Mouse (Mus musculus): Measurements from ENCODE around the gene Atf7. TPM values are rescaled to one million over a fixed set of nuclear protein-coding genes. Genes with fewer than 3 reads are reported as not detected.

Gene Atf7
- total RNA-seq, 1 experiment: 12.4 TPM

DNA sequence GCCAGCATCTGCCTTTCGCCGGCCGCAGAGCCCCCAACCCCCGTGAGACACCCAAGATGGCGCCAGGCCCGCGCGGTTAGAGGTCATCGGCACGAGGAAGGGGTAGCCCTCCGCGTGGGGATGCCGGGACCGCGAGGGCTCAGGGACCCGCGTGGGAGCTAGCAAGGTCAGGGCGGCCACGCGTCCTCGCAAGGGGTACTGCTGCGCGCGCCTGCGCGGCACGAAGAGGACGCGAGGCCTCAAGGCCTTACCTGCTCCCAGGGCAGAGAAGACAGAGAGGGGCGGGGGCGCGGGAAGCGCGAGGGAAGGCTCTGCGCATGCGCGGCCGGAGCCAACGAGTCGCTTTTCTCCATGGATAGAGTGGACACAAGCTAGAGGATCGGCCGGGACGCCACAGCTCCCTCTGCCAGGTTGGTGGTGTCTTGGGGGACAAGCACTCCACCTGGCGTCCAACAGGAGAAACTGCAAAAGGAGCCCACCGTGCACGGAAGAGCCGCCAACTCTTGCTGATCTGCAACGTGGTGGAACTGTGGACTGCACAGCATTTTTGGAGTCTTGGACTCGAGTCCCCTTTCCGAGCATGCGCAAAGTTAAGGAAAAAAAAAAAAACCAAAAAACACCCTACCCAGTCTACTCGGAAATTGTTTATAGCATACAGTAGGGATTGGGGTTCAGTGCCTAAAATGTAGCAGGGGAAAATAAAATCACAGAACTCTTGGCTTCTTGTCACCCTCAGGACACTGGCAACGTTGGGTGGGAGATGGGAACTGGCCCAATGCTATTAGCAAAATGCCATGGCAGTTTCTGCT is 45.7 kb upstream of the Atf7 start:
- peaks cover 7% of the 10 kb centered on the region in 2 experiments for H3K4me1 ChIP-seq (ENCODE audit: control insufficient read depth in 2 of 2, insufficient read depth in 2 of 2, low read length in 2 of 2, poor library complexity in 1 of 2)

GRCm38 (mm10) chr15:102670281-102670680 is 45.0 kb upstream of the Atf7 start:
- Histone ChIP-seq H3K4me1 (ENCODE audit: control insufficient read depth in 2 of 2, insufficient read depth in 2 of 2, low read length in 2 of 2, poor library complexity in 1 of 2) (peaks cover 7% of the 10 kb centered on the region in 2 experiments), H3K36me3 (ENCODE audit: control insufficient read depth, insufficient read depth, low read length, poor library complexity, severe bottlenecking) (peaks cover 31% of the 10 kb centered on the region), H3K9me3 (ENCODE audit: control insufficient read depth, insufficient read depth, low read depth, low read length) (no peaks in the 10 kb centered on the region), H3K9ac (ENCODE audit: insufficient read depth, low read depth, low read length, poor library complexity, severe bottlenecking) (peak overlapping the region; percentile 98), H3K4me3 (ENCODE audit: insufficient read depth in 1 of 2, low read depth in 1 of 2, low read length in 2 of 2, poor library complexity in 1 of 2, severe bottlenecking in 1 of 2) (peak overlapping the region; percentile 79 to 82), H3K27ac (ENCODE audit: insufficient read depth, low read depth, low read length, poor library complexity, severe bottlenecking) (peak overlapping the region; percentile 90)
- DNase-seq (ENCODE audit: low read depth, low spot score): no peak
- in situ Hi-C loops (cut with MboI; ENCODE audit: low sequenced_read_pairs in 2 of 2, unreplicated experiment in 2 of 2): no loop called here
- TF ChIP-seq ZC3H11A (IDR thresholded peaks at IDR 0.05; ENCODE audit: borderline replicate concordance, low read depth, low read length) (no peak), MAFK (IDR thresholded peaks at IDR 0.05; ENCODE audit: insufficient read depth, low read depth, low read length) (no peak), HCFC1 (IDR thresholded peaks at IDR 0.05; ENCODE audit: borderline replicate concordance, insufficient read depth, low read length) (no peak), CHD2 (IDR thresholded peaks at IDR 0.05; ENCODE audit: low read depth, low read length) (no peak), ZNF384 (IDR thresholded peaks at IDR 0.05; ENCODE audit: low read depth, low read length) (no peak)

More for the DNA sequence above, 45.7 kb upstream of the Atf7 start:
- peak; percentile 83 for TF ChIP-seq HCFC1 (IDR thresholded peaks at IDR 0.05; ENCODE audit: borderline replicate concordance, insufficient read depth, low read length)
- TF ChIP-seq MAFK (IDR thresholded peaks at IDR 0.05; ENCODE audit: insufficient read depth, low read depth, low read length): peak; percentile 53; the same call in 1 of the 2 replicates
- TF ChIP-seq ZNF384 (IDR thresholded peaks at IDR 0.05; ENCODE audit: low read depth, low read length): peak; percentile 92
- TF ChIP-seq CHD2 (IDR thresholded peaks at IDR 0.05; ENCODE audit: low read depth, low read length): no peak
- no peak for TF ChIP-seq ZC3H11A (IDR thresholded peaks at IDR 0.05; ENCODE audit: borderline replicate concordance, low read depth, low read length)
- H3K4me3 ChIP-seq (ENCODE audit: insufficient read depth in 1 of 2, low read depth in 1 of 2, low read length in 2 of 2, poor library complexity in 1 of 2, severe bottlenecking in 1 of 2): peak overlapping the region; percentile 79 to 82
- H3K27ac ChIP-seq (ENCODE audit: insufficient read depth, low read depth, low read length, poor library complexity, severe bottlenecking): peak overlapping the region; percentile 90
- H3K36me3 ChIP-seq (ENCODE audit: control insufficient read depth, insufficient read depth, low read length, poor library complexity, severe bottlenecking): peaks cover 25% of the 10 kb centered on the region
- in situ Hi-C loops (cut with MboI; ENCODE audit: low sequenced_read_pairs in 2 of 2, unreplicated experiment in 2 of 2): no loop called here
- peak overlapping the region; percentile 98 for H3K9ac ChIP-seq (ENCODE audit: insufficient read depth, low read depth, low read length, poor library complexity, severe bottlenecking)
- H3K9me3 ChIP-seq (ENCODE audit: control insufficient read depth, insufficient read depth, low read depth, low read length): no peaks in the 10 kb centered on the region
- peak; percentile 97 for DNase-seq (ENCODE audit: low read depth, low spot score)

DNA sequence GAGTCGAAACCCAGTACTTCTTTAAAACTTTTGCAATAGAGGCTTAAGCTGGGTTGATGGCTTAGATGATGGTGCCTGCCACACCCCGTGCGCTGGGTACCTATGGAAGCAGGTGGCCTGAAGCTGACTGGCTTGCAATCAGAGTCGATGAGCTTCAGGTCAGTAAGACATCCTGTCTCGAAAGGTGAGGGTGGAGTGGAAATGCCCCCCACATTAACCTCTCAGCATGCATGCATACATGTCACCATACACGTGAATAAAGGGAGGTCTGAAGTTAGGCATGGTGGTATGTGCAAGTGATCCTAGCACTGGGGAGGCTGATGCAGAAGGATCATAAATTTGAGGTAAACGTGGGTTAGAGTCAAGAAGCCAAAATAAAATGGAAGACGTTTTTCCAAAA is 44.3 kb upstream of the Atf7 start:
- in situ Hi-C loops (cut with MboI; ENCODE audit: low sequenced_read_pairs in 2 of 2, unreplicated experiment in 2 of 2): no loop called here
- no peak for DNase-seq (ENCODE audit: low read depth, low spot score)
- peaks cover 7% of the 10 kb centered on the region in 2 experiments for H3K4me1 ChIP-seq (ENCODE audit: control insufficient read depth in 2 of 2, insufficient read depth in 2 of 2, low read length in 2 of 2, poor library complexity in 1 of 2)
- no peaks in the 10 kb centered on the region for H3K9me3 ChIP-seq (ENCODE audit: control insufficient read depth, insufficient read depth, low read depth, low read length)
- peak overlapping the region; percentile 50 to 79 for H3K4me3 ChIP-seq (ENCODE audit: insufficient read depth in 1 of 2, low read depth in 1 of 2, low read length in 2 of 2, poor library complexity in 1 of 2, severe bottlenecking in 1 of 2)
- TF ChIP-seq CHD2 (IDR thresholded peaks at IDR 0.05; ENCODE audit: low read depth, low read length) (no peak), HCFC1 (IDR thresholded peaks at IDR 0.05; ENCODE audit: borderline replicate concordance, insufficient read depth, low read length) (no peak), MAFK (IDR thresholded peaks at IDR 0.05; ENCODE audit: insufficient read depth, low read depth, low read length) (no peak), ZNF384 (IDR thresholded peaks at IDR 0.05; ENCODE audit: low read depth, low read length) (no peak), ZC3H11A (IDR thresholded peaks at IDR 0.05; ENCODE audit: borderline replicate concordance, low read depth, low read length) (no peak)
- no peak overlapping the region; the same call in 1 of the 2 replicates for H3K27ac ChIP-seq (ENCODE audit: insufficient read depth, low read depth, low read length, poor library complexity, severe bottlenecking)
- peaks cover 38% of the 10 kb centered on the region for H3K36me3 ChIP-seq (ENCODE audit: control insufficient read depth, insufficient read depth, low read length, poor library complexity, severe bottlenecking)
- H3K9ac ChIP-seq (ENCODE audit: insufficient read depth, low read depth, low read length, poor library complexity, severe bottlenecking): peak overlapping the region; percentile 79

DNA sequence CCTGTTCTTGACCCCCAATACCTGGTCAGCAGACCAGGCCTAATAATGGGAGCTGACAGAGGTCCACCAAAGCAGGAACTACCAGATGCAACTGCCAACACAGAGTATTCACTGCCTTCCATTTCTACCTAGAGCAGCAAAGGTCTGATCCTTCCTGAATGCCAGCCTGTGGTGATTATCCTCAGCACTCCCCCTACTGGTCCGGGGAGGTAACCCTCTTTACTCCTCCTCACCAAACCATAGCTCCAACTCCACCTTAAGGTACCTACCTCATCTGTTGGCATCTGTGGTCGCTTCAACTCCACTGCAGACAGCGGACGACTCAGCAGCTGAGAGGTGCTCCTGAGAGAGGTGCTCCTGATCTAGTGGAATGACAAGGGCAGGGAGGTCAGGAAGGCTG is 40.2 kb upstream of the Atf7 start:
- Histone ChIP-seq H3K4me1 (ENCODE audit: control insufficient read depth in 2 of 2, insufficient read depth in 2 of 2, low read length in 2 of 2, poor library complexity in 1 of 2) (peaks cover 0 to 7% of the 10 kb centered on the region in 2 experiments; a peak in 2 of 4 replicates), H3K9ac (ENCODE audit: insufficient read depth, low read depth, low read length, poor library complexity, severe bottlenecking) (no peak overlapping the region), H3K9me3 (ENCODE audit: control insufficient read depth, insufficient read depth, low read depth, low read length) (no peaks in the 10 kb centered on the region), H3K4me3 (ENCODE audit: insufficient read depth in 1 of 2, low read depth in 1 of 2, low read length in 2 of 2, poor library complexity in 1 of 2, severe bottlenecking in 1 of 2) (no peak overlapping the region), H3K36me3 (ENCODE audit: control insufficient read depth, insufficient read depth, low read length, poor library complexity, severe bottlenecking) (peaks cover 56% of the 10 kb centered on the region), H3K27ac (ENCODE audit: insufficient read depth, low read depth, low read length, poor library complexity, severe bottlenecking) (no peak overlapping the region)
- in situ Hi-C loops (cut with MboI; ENCODE audit: low sequenced_read_pairs in 2 of 2, unreplicated experiment in 2 of 2): no loop called here
- DNase-seq (ENCODE audit: low read depth, low spot score): peak; percentile 74
- no peak for TF ChIP-seq MAFK (IDR thresholded peaks at IDR 0.05; ENCODE audit: insufficient read depth, low read depth, low read length)
- no peak for TF ChIP-seq CHD2 (IDR thresholded peaks at IDR 0.05; ENCODE audit: low read depth, low read length)
- no peak for TF ChIP-seq ZNF384 (IDR thresholded peaks at IDR 0.05; ENCODE audit: low read depth, low read length)
- no peak for TF ChIP-seq ZC3H11A (IDR thresholded peaks at IDR 0.05; ENCODE audit: borderline replicate concordance, low read depth, low read length)
- TF ChIP-seq HCFC1 (IDR thresholded peaks at IDR 0.05; ENCODE audit: borderline replicate concordance, insufficient read depth, low read length): no peak

Measured in ES-E14 (cell line).